Mouse (Mus musculus): ENCODE data around the gene Slc9a2. TPM values are rescaled to one million over a fixed set of nuclear protein-coding genes. Genes with fewer than 3 reads are reported as not detected.

Gene Slc9a2
- polyA plus RNA-seq, 1 experiment from 2014 or later, result 0.08 TPM

GRCm38 (mm10) chr1:40797348-40797747 is 117.0 kb downstream of the Slc9a2 start:
- Histone ChIP-seq H3K36me3 (replicated peaks; ENCODE audit: control insufficient read depth, insufficient read depth, low read depth, low read length) (no peaks in the 10 kb centered on the region), H3K27me3 (ENCODE audit: control insufficient read depth, insufficient read depth, low read length) (no peaks in the 10 kb centered on the region), H3K27ac (replicated peaks; ENCODE audit: low read depth, low read length) (no peak overlapping the region), H3K9me3 (replicated peaks; ENCODE audit: control insufficient read depth, low read length) (no peaks in the 10 kb centered on the region), H3K4me3 (ENCODE audit: low read depth, low read length) (no peak overlapping the region), H3K4me2 (ENCODE audit: low read depth, low read length) (no peak overlapping the region), H3K9ac (replicated peaks; ENCODE audit: low read length) (no peak overlapping the region), H3K4me1 (ENCODE audit: control insufficient read depth, insufficient read depth, low read length) (no peaks in the 10 kb centered on the region)
- DNase-seq (ENCODE audit: low spot score) (peak; percentile 78), ATAC-seq (replicated peaks; ENCODE audit: insufficient number of reproducible peaks, low FRiP score, low TSS enrichment, low read depth) (no peak)
- WGBS, result 13% methylated on average over 5 of the region's 5 CpGs

- H3K27me3 ChIP-seq (ENCODE audit: control insufficient read depth, insufficient read depth, low read length), result no peaks in the 10 kb centered on the region
- DNase-seq (ENCODE audit: low spot score) (no peak), ATAC-seq (replicated peaks; ENCODE audit: insufficient number of reproducible peaks, low FRiP score, low TSS enrichment, low read depth) (no peak)
- WGBS, result 94% methylated on average over 8 of the region's 8 CpGs
- no peak overlapping the region for H3K9ac ChIP-seq (replicated peaks; ENCODE audit: low read length)
- no peaks in the 10 kb centered on the region for H3K9me3 ChIP-seq (replicated peaks; ENCODE audit: control insufficient read depth, low read length)
- H3K27ac ChIP-seq (replicated peaks; ENCODE audit: low read depth, low read length), result no peak overlapping the region
- no peak overlapping the region for H3K4me2 ChIP-seq (ENCODE audit: low read depth, low read length)
- no peaks in the 10 kb centered on the region for H3K36me3 ChIP-seq (replicated peaks; ENCODE audit: control insufficient read depth, insufficient read depth, low read depth, low read length)
- no peak overlapping the region for H3K4me3 ChIP-seq (ENCODE audit: low read depth, low read length)
- no peaks in the 10 kb centered on the region for H3K4me1 ChIP-seq (ENCODE audit: control insufficient read depth, insufficient read depth, low read length)
Observed at GRCm38 (mm10) chr1:40799121-40799520, 118.7 kb downstream of the Slc9a2 start.

- no peaks in the 10 kb centered on the region for H3K9me3 ChIP-seq (replicated peaks; ENCODE audit: control insufficient read depth, low read length)
- H3K4me3 ChIP-seq (ENCODE audit: low read depth, low read length), result no peak overlapping the region
- H3K27ac ChIP-seq (replicated peaks; ENCODE audit: low read depth, low read length), result no peak overlapping the region
- ATAC-seq (replicated peaks; ENCODE audit: insufficient number of reproducible peaks, low FRiP score, low TSS enrichment, low read depth) (no peak), DNase-seq (ENCODE audit: low spot score) (no peak)
- H3K27me3 ChIP-seq (ENCODE audit: control insufficient read depth, insufficient read depth, low read length), result no peaks in the 10 kb centered on the region
- H3K9ac ChIP-seq (replicated peaks; ENCODE audit: low read length), result no peak overlapping the region
- H3K4me2 ChIP-seq (ENCODE audit: low read depth, low read length), result no peak overlapping the region
- no peaks in the 10 kb centered on the region for H3K4me1 ChIP-seq (ENCODE audit: control insufficient read depth, insufficient read depth, low read length)
- H3K36me3 ChIP-seq (replicated peaks; ENCODE audit: control insufficient read depth, insufficient read depth, low read depth, low read length), result no peaks in the 10 kb centered on the region
- 89% methylated on average over 5 of the region's 5 CpGs for WGBS
Observed at GRCm38 (mm10) chr1:40800908-40801307, 120.5 kb downstream of the Slc9a2 start.

- DNase-seq (ENCODE audit: low spot score) (peak; percentile 70), ATAC-seq (replicated peaks; ENCODE audit: insufficient number of reproducible peaks, low FRiP score, low TSS enrichment, low read depth) (no peak)
- Histone ChIP-seq H3K36me3 (replicated peaks; ENCODE audit: control insufficient read depth, insufficient read depth, low read depth, low read length) (no peaks in the 10 kb centered on the region), H3K27me3 (ENCODE audit: control insufficient read depth, insufficient read depth, low read length) (no peaks in the 10 kb centered on the region), H3K4me3 (ENCODE audit: low read depth, low read length) (no peak overlapping the region), H3K4me2 (ENCODE audit: low read depth, low read length) (no peak overlapping the region), H3K9me3 (replicated peaks; ENCODE audit: control insufficient read depth, low read length) (no peaks in the 10 kb centered on the region), H3K9ac (replicated peaks; ENCODE audit: low read length) (no peak overlapping the region), H3K27ac (replicated peaks; ENCODE audit: low read depth, low read length) (no peak overlapping the region), H3K4me1 (ENCODE audit: control insufficient read depth, insufficient read depth, low read length) (no peaks in the 10 kb centered on the region)
- 26% methylated on average over 3 of the region's 3 CpGs for WGBS
Observed at GRCm38 (mm10) chr1:40802759-40803158, 122.4 kb downstream of the Slc9a2 start.

- Histone ChIP-seq H3K4me1 (ENCODE audit: control insufficient read depth, insufficient read depth, low read length) (no peaks in the 10 kb centered on the region), H3K4me2 (ENCODE audit: low read depth, low read length) (no peak overlapping the region), H3K27me3 (ENCODE audit: control insufficient read depth, insufficient read depth, low read length) (no peaks in the 10 kb centered on the region), H3K9ac (replicated peaks; ENCODE audit: low read length) (no peak overlapping the region), H3K36me3 (replicated peaks; ENCODE audit: control insufficient read depth, insufficient read depth, low read depth, low read length) (no peaks in the 10 kb centered on the region), H3K27ac (replicated peaks; ENCODE audit: low read depth, low read length) (no peak overlapping the region), H3K9me3 (replicated peaks; ENCODE audit: control insufficient read depth, low read length) (no peaks in the 10 kb centered on the region), H3K4me3 (ENCODE audit: low read depth, low read length) (no peak overlapping the region)
- WGBS, result 85% methylated on average over 12 of the region's 12 CpGs
- DNase-seq (ENCODE audit: low spot score), result no peak
- ATAC-seq (replicated peaks; ENCODE audit: insufficient number of reproducible peaks, low FRiP score, low TSS enrichment, low read depth), result no peak
Observed at GRCm38 (mm10) chr1:40804118-40804517, 123.7 kb downstream of the Slc9a2 start.

GRCm38 (mm10) chr1:40805351-40805750 is 125.0 kb downstream of the Slc9a2 start, which contains the start of gene Tmem182:
Gene Tmem182 (plus strand): TSS chr1:40805601.
- DNase-seq (ENCODE audit: low spot score) (no peak), ATAC-seq (replicated peaks; ENCODE audit: insufficient number of reproducible peaks, low FRiP score, low TSS enrichment, low read depth) (no peak)
- no peak within 1 kb of the TSS for H3K4me2 ChIP-seq (ENCODE audit: low read depth, low read length)
- no peaks in the 10 kb centered on the region for H3K4me1 ChIP-seq (ENCODE audit: control insufficient read depth, insufficient read depth, low read length)
- H3K9ac ChIP-seq (replicated peaks; ENCODE audit: low read length), result no peak within 1 kb of the TSS
- H3K27ac ChIP-seq (replicated peaks; ENCODE audit: low read depth, low read length), result no peak within 1 kb of the TSS
- no peaks in the 10 kb centered on the region for H3K9me3 ChIP-seq (replicated peaks; ENCODE audit: control insufficient read depth, low read length)
- H3K27me3 ChIP-seq (ENCODE audit: control insufficient read depth, insufficient read depth, low read length), result no peaks in the 10 kb centered on the region
- 70% methylated on average over 9 of the region's 9 CpGs for WGBS
- no peak within 1 kb of the TSS for H3K4me3 ChIP-seq (ENCODE audit: low read depth, low read length)
- no peaks in the 10 kb centered on the region for H3K36me3 ChIP-seq (replicated peaks; ENCODE audit: control insufficient read depth, insufficient read depth, low read depth, low read length)

- Histone ChIP-seq H3K27me3 (ENCODE audit: control insufficient read depth, insufficient read depth, low read length) (no peaks in the 10 kb centered on the region), H3K4me2 (ENCODE audit: low read depth, low read length) (no peak overlapping the region), H3K9ac (replicated peaks; ENCODE audit: low read length) (no peak overlapping the region), H3K4me1 (ENCODE audit: control insufficient read depth, insufficient read depth, low read length) (no peaks in the 10 kb centered on the region), H3K36me3 (replicated peaks; ENCODE audit: control insufficient read depth, insufficient read depth, low read depth, low read length) (no peaks in the 10 kb centered on the region), H3K9me3 (replicated peaks; ENCODE audit: control insufficient read depth, low read length) (no peaks in the 10 kb centered on the region), H3K4me3 (ENCODE audit: low read depth, low read length) (no peak overlapping the region), H3K27ac (replicated peaks; ENCODE audit: low read depth, low read length) (no peak overlapping the region)
- WGBS, result 90% methylated on average over 11 of the region's 11 CpGs
- no peak for DNase-seq (ENCODE audit: low spot score)
- ATAC-seq (replicated peaks; ENCODE audit: insufficient number of reproducible peaks, low FRiP score, low TSS enrichment, low read depth), result no peak
Observed at GRCm38 (mm10) chr1:40805891-40806290, 125.5 kb downstream of the Slc9a2 start.

GRCm38 (mm10) chr1:40808643-40809042 is 128.3 kb downstream of the Slc9a2 start:
- 82% methylated on average over 3 of the region's 3 CpGs for WGBS
- Histone ChIP-seq H3K4me3 (ENCODE audit: low read depth, low read length) (no peak overlapping the region), H3K9me3 (replicated peaks; ENCODE audit: control insufficient read depth, low read length) (no peaks in the 10 kb centered on the region), H3K9ac (replicated peaks; ENCODE audit: low read length) (no peak overlapping the region), H3K27me3 (ENCODE audit: control insufficient read depth, insufficient read depth, low read length) (no peaks in the 10 kb centered on the region), H3K36me3 (replicated peaks; ENCODE audit: control insufficient read depth, insufficient read depth, low read depth, low read length) (no peaks in the 10 kb centered on the region), H3K4me1 (ENCODE audit: control insufficient read depth, insufficient read depth, low read length) (no peaks in the 10 kb centered on the region), H3K27ac (replicated peaks; ENCODE audit: low read depth, low read length) (no peak overlapping the region), H3K4me2 (ENCODE audit: low read depth, low read length) (no peak overlapping the region)
- DNase-seq (ENCODE audit: low spot score) (no peak), ATAC-seq (replicated peaks; ENCODE audit: insufficient number of reproducible peaks, low FRiP score, low TSS enrichment, low read depth) (no peak)
